Mouse (Mus musculus) limb, embryonic 10.5 days (tissue): ENCODE data around the gene Phxr2. TPM values are rescaled to one million over a fixed set of nuclear protein-coding genes. Genes with fewer than 3 reads are reported as not detected.

Experiments used
- DNase-seq: peaks from one replicate; pipeline ENCODE4 v3.0.0-alpha.2; 2017; ENCODE audit warnings: low spot score
- H3K27ac ChIP-seq: fragments of 300-500 bp; sonication (generic); 2 replicates; pipeline ENCODE4 v1.5.1; 2016; ENCODE audit warnings: mild to moderate bottlenecking
- H3K27me3 ChIP-seq: fragments of 300-500 bp; sonication (generic); 2 replicates; pipeline ENCODE4 v1.6.1; 2016; ENCODE audit warnings: low read depth, mild to moderate bottlenecking; ENCODE audit not compliant: poor library complexity, severe bottlenecking
- H3K36me3 ChIP-seq: fragments of 300-500 bp; sonication (generic); 2 replicates; pipeline ENCODE4 v1.6.1; 2016; ENCODE audit warnings: mild to moderate bottlenecking, moderate library complexity
- H3K4me1 ChIP-seq: fragments of 300-500 bp; sonication (generic); 2 replicates; pipeline ENCODE4 v1.6.1; 2016
- H3K4me3 ChIP-seq: fragments of 300-500 bp; sonication (generic); 2 replicates; pipeline ENCODE4 v1.5.1; 2016; ENCODE audit warnings: mild to moderate bottlenecking, moderate library complexity
- H3K9me3 ChIP-seq: fragments of 300-500 bp; sonication (generic); replicated peaks from 2 replicates; pipeline ENCODE4 v1.6.1; 2016; ENCODE audit warnings: mild to moderate bottlenecking
- WGBS: fragments of 180-500 bp; shearing (Covaris S2); methylation state at CpG from one replicate; pipeline ENCODE4 v1.1.7; 2016; 5-methylcytosine and 5-hydroxymethylcytosine counted together
- polyA plus RNA-seq: library from polyadenylated mRNA; unstranded; fragments of >200 nt; fragmentation: Nextera tagmentation; extraction: Ambion mirVana; gene quantifications from 2 replicates; pipeline ENCODE4 v1.2.1, GENCODE M21; 2016

Gene Phxr2
- polyA plus RNA-seq, 1 experiment from 2014 or later: 0.20 TPM

GRCm38 (mm10) chr10:99106703-99107631 lies 19.2 kb downstream of the Phxr2 start, which contains the start of gene Poc1b:
TSS of gene Poc1b (plus strand) at chr10:99107036.
- peak within 1 kb of the TSS; percentile 98 for H3K27ac ChIP-seq
- peak within 1 kb of the TSS; percentile 98 for H3K4me3 ChIP-seq
- H3K4me1 ChIP-seq: peaks cover 22% of the 10 kb centered on the region
- H3K36me3 ChIP-seq: peaks cover 39% of the 10 kb centered on the region
- WGBS: under 1% methylated on average over 96 of the region's 106 CpGs
- peak; percentile 94 for DNase-seq
- no peaks in the 10 kb centered on the region for H3K9me3 ChIP-seq
- no peaks in the 10 kb centered on the region for H3K27me3 ChIP-seq

DNA sequence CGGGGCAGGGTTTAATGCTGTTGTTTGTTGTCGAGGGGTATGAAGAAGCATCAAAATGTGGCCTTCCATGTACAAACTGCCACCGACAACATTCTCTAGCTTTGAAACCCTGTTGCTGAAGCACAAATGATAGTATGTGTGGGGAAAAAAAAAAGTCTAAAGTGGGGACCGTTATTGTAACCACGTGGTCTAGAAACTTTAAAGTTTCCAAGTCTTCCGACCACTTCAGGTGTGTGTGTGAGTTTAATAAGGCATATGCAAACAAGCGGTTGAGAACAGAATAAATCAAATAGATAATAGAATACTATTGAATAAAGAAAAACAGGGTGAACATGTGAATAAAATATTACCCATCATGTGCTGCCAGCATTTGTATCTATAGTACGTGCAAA lies 19.8 kb downstream of the Phxr2 start:
- WGBS: 43% methylated on average over 8 of the region's 8 CpGs

GRCm38 (mm10) chr10:99105522-99105921 lies 20.6 kb downstream of the Phxr2 start:
- DNase-seq: no peak
- Histone ChIP-seq H3K4me3 (peak overlapping the region; percentile 98; the same call in 1 of the 2 replicates), H3K27me3 (no peaks in the 10 kb centered on the region), H3K36me3 (peaks cover 29% of the 10 kb centered on the region), H3K4me1 (peaks cover 16% of the 10 kb centered on the region), H3K9me3 (no peaks in the 10 kb centered on the region), H3K27ac (no peak overlapping the region)
- WGBS: 88% methylated on average over 3 of the region's 3 CpGs

More for the DNA sequence above, 19.8 kb downstream of the Phxr2 start:
- Histone ChIP-seq H3K4me1 (peaks cover 21% of the 10 kb centered on the region), H3K27me3 (no peaks in the 10 kb centered on the region), H3K9me3 (no peaks in the 10 kb centered on the region), H3K36me3 (peaks cover 37% of the 10 kb centered on the region), H3K4me3 (peak overlapping the region; percentile 98), H3K27ac (peak overlapping the region; percentile 98)
- no peak for DNase-seq

DNA sequence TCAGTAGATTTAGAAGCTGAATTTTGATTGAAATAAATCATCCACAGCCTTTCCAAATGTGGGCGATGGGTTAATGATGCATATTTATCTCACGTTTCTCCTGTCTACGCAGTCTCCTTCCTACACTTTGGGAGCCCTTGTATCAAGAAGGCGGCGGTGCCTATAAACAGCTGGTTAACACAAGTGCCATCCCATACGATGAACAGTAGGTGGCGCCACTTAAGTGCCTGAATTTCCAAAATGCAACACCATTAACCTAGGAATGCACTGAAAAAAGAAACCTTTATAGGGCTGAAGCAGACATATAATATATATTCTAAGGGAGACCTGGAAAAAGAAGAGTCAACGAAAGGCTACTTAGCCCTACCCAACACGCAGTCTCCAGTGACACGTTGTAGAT lies 28.8 kb downstream of the Phxr2 start:
- DNase-seq: peak; percentile 43
- Histone ChIP-seq H3K4me1 (peaks cover 8% of the 10 kb centered on the region), H3K27me3 (no peaks in the 10 kb centered on the region), H3K36me3 (no peaks in the 10 kb centered on the region), H3K4me3 (no peak overlapping the region), H3K9me3 (no peaks in the 10 kb centered on the region), H3K27ac (no peak overlapping the region)
- 78% methylated on average over 10 of the region's 10 CpGs for WGBS

DNA sequence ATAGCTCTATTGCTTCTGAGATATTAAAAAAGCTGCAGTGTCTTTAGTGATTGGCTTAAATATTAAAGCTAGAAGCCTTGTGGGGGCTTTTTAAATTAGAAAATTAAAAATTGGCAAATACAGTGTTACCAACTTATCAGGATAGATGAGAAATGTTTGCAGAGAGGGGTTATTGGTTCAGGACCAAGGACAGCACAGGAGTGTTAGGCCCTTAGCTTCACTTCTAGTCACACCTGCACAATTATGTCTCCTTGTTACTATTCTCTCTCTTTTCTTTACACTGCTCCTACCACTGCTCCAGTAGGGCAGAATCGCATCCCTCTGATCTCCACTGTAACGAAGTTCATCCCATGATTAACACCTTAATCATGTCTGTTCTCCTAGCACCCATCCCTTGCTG lies 31.0 kb downstream of the Phxr2 start:
- Histone ChIP-seq H3K27me3 (no peaks in the 10 kb centered on the region), H3K4me1 (peaks cover 8% of the 10 kb centered on the region), H3K27ac (no peak overlapping the region), H3K9me3 (no peaks in the 10 kb centered on the region), H3K36me3 (no peaks in the 10 kb centered on the region), H3K4me3 (no peak overlapping the region)
- 86% methylated on average over 2 of the region's 2 CpGs for WGBS
- DNase-seq: no peak

DNA sequence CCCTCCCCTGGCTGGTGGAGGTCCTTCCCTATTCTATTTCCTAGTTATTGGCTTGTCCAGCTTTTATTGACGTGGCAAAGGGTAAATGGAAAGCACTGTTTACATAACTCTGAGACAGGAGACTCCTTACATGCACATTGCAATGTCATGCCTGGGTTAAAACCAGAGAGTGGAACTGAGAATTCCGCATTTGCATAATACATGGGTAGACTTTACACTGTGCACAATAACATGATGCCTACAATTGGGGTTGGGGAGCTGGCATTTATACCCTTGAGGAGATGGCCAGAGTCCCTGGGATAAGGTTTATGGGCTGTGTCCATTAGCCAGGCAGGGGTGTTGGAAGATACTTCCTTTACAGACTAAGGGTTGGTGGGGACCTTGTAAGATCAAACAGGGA lies 32.8 kb downstream of the Phxr2 start:
- no peak for DNase-seq
- Histone ChIP-seq H3K4me3 (no peak overlapping the region), H3K9me3 (no peaks in the 10 kb centered on the region), H3K36me3 (no peaks in the 10 kb centered on the region), H3K27me3 (no peaks in the 10 kb centered on the region), H3K4me1 (peaks cover 8% of the 10 kb centered on the region), H3K27ac (no peak overlapping the region)
- WGBS: 80% methylated on average over 2 of the region's 2 CpGs

- 87% methylated on average over 6 of the region's 6 CpGs for WGBS
- Histone ChIP-seq H3K9me3 (no peaks in the 10 kb centered on the region), H3K36me3 (no peaks in the 10 kb centered on the region), H3K27me3 (no peaks in the 10 kb centered on the region), H3K4me1 (peaks cover 8% of the 10 kb centered on the region), H3K4me3 (no peak overlapping the region), H3K27ac (no peak overlapping the region)
- no peak for DNase-seq
Measured at GRCm38 (mm10) chr10:99089906-99090305, 36.2 kb downstream of the Phxr2 start.

DNA sequence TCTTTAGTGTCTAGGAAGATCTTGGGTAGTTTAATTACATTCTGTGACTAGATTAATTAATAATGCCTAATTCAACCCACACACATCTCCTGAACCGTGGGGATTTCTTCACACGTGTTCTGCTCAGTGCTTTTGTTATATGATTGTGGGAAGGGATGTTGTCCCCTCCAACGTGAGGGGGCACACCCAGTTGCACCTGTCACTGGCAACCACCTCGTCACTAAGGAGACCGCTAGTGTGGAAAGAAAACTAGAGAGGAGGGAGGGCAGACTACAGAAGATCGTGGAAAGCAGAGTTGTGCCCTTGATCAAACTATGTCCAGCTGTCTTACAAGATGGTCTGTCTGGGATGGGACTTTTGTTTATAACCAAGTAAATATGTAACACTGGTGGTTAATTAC lies 40.1 kb downstream of the Phxr2 start:
- Histone ChIP-seq H3K27me3 (no peaks in the 10 kb centered on the region), H3K36me3 (no peaks in the 10 kb centered on the region), H3K4me1 (no peaks in the 10 kb centered on the region), H3K27ac (no peak overlapping the region), H3K9me3 (no peaks in the 10 kb centered on the region), H3K4me3 (no peak overlapping the region)
- WGBS: 69% methylated on average over 6 of the region's 6 CpGs
- DNase-seq: no peak

- no peaks in the 10 kb centered on the region for H3K9me3 ChIP-seq
- no peaks in the 10 kb centered on the region for H3K27me3 ChIP-seq
- H3K36me3 ChIP-seq: no peaks in the 10 kb centered on the region
- H3K4me1 ChIP-seq: no peaks in the 10 kb centered on the region
- H3K27ac ChIP-seq: no peak overlapping the region
- no peak overlapping the region for H3K4me3 ChIP-seq
- WGBS: 67% methylated on average over 6 of the region's 6 CpGs
- no peak for DNase-seq
Measured at GRCm38 (mm10) chr10:99085240-99085587, 40.9 kb downstream of the Phxr2 start.

GRCm38 (mm10) chr10:99084397-99085239 lies 41.5 kb downstream of the Phxr2 start:
- Histone ChIP-seq H3K27ac (no peak overlapping the region), H3K9me3 (no peaks in the 10 kb centered on the region), H3K4me3 (no peak overlapping the region), H3K36me3 (no peaks in the 10 kb centered on the region), H3K27me3 (no peaks in the 10 kb centered on the region), H3K4me1 (no peaks in the 10 kb centered on the region)
- 51% methylated on average over 23 of the region's 23 CpGs for WGBS
- DNase-seq: peak; percentile 90

DNA sequence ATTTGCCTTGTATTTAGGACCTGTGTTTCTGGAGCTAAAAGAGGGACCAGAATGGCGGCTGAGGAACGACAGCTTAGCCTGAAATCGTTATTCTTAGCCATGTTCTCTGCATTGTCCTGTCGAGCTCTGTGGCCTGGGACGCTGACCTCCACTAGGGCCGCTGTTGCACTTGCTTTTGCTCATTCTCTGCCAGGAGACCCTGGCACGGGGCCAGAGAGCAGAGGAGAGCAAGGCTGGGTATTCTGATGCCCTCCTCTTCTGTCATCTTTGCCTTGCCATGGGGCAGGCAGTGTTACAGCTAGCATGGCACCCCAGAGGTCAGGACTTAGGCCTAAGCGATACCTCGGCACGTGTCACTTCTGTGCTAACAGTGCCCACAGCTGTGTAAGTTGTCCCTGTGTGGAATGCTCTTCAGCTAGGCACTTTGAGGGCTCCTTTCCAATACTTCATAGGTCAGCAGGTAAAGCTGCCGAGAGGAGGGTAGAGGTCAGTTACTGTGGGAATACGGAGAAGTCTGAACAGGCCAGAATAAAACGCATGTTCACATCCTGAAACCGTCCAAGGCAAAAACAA lies 42.6 kb downstream of the Phxr2 start:
- 90% methylated on average over 14 of the region's 14 CpGs for WGBS
- no peak overlapping the region for H3K27ac ChIP-seq
- H3K36me3 ChIP-seq: no peaks in the 10 kb centered on the region
- H3K27me3 ChIP-seq: no peaks in the 10 kb centered on the region
- DNase-seq: no peak
- H3K9me3 ChIP-seq: no peaks in the 10 kb centered on the region
- no peak overlapping the region for H3K4me3 ChIP-seq
- no peaks in the 10 kb centered on the region for H3K4me1 ChIP-seq

DNA sequence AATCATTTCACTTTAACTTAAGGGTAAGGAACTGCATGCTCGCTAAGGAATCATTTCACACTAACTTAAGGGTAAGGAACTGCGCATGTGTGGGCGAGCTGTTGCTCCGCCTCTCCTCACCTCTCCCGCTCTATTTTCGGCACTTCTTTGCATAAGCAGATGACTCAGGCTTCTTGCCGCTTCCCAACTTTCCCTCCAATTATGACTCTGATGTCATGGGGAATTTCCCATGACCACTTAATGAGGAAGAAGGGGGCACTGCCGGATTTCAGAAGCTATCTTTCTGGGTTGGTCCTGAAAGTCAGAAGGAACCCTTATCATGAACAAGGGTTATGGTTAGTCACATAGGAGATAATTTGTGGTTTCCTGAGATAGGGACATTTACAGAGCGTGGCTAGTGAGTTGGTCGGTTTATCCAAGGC lies 44.5 kb downstream of the Phxr2 start:
- no peak overlapping the region for H3K4me3 ChIP-seq
- no peak overlapping the region for H3K27ac ChIP-seq
- H3K36me3 ChIP-seq: no peaks in the 10 kb centered on the region
- DNase-seq: no peak
- H3K27me3 ChIP-seq: no peaks in the 10 kb centered on the region
- no peaks in the 10 kb centered on the region for H3K9me3 ChIP-seq
- 91% methylated on average over 10 of the region's 10 CpGs for WGBS
- H3K4me1 ChIP-seq: no peaks in the 10 kb centered on the region

DNA sequence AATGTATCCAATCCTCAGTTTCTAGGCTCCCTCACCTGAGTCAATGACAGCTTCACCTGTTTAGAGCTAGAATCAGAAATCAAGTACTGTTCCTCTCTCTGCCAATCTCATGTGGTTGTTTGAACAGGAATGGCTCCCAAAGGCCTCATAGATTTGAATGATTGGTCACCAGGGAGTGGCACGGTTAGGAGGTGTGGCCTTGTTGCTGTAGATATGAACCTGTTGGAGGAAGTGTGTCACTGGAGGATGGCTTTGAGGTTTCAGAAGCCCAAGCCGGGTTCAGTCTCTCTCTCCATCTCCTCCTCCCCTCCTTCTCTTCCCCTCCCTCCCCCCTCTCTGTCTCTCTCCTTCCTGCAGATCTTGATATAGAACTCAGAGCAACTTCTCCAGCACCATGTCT lies 47.5 kb downstream of the Phxr2 start:
- no peak overlapping the region for H3K27ac ChIP-seq
- no peaks in the 10 kb centered on the region for H3K4me1 ChIP-seq
- DNase-seq: no peak
- H3K27me3 ChIP-seq: no peaks in the 10 kb centered on the region
- no peaks in the 10 kb centered on the region for H3K9me3 ChIP-seq
- no peaks in the 10 kb centered on the region for H3K36me3 ChIP-seq
- no peak overlapping the region for H3K4me3 ChIP-seq
- 88% methylated on average over 2 of the region's 2 CpGs for WGBS
